Mouse (Mus musculus) gastrocnemius, postnatal 25 days (tissue): Measurements from ENCODE around the gene Adgrv1. TPM values are rescaled to one million over a fixed set of nuclear protein-coding genes. Genes with fewer than 3 reads are reported as not detected.
"Not testable (repeated sequence)": the region's sequence is repeated elsewhere in the genome, so short reads cannot be mapped to it uniquely, and the experiment has no call there.

Experiments used
- DNase-seq: peaks from one replicate; pipeline ENCODE4 v3.0.0; 2022
- total RNA-seq, 2 experiments: library from RNA; stranded (reverse); gene quantifications; 1 replicate in 1 of 2; 2 replicates in 1 of 2; pipeline ENCODE4 v1.2.3; 2021

The Adgrv1 gene
- total RNA-seq, 2 experiments from 2014 or later, result 0.19 TPM; not detected in 1

DNA sequence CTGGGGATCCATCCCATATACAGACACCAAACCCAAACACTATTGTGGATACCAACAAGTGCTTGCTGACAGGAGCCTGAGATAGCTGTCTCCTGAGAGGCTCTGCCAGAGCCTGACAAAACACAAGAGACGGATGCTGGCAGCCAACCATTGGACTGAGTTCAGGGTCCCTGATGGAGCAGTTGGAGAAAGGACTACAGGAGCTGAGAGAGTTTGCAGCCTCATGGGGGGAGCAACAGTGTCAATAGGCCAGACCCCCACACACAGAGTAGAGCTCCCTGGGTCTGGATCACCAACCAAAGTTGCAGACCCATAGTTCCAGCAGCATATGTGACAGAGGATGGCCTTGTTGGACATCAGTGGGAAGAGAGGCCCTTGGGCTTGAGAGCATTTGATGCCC, 5.1 kb downstream of the Adgrv1 start:
- not testable (repeated sequence) for DNase-seq

GRCm38 (mm10) chr13:81610349-81610748, 22.6 kb downstream of the Adgrv1 start:
- no peak for DNase-seq

GRCm38 (mm10) chr13:81606991-81607390, 26.0 kb downstream of the Adgrv1 start:
- DNase-seq, result no peak

DNA sequence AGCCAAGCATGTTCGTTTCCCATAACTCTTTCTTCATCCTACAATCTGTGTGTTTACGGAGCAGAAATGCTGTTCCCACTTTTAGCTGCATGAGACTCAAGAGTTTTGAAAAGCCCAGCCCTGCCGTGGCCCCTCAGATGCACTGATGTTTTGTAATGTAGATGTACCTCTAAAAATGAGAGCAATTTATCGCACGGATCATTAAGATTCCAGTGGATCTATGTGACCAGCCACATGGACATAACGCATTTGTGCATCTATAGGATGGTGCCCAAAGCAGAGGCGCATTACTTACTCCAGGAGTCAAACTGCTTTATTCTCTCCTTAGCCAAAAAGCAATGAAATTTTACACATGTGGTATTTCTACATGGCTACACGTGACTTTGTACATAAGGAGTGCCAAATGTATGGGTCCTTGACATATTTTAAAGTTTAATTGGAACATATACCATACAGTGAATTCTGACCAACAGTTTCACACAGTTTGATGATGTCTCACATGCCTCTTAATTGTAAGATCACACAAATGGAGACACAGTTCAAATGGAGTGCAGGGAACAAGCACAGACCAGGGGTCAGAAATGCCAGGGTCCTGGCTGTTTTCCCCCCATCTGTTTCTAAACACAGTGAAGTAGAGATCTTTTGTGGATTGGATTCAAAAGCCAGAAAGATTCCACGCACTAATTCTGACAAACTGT, 35.9 kb downstream of the Adgrv1 start:
- no peak for DNase-seq

- DNase-seq, result no peak
These were observed 54.3 kb downstream of the Adgrv1 start for GRCm38 (mm10) chr13:81578692-81579091.

- no peak for DNase-seq
These were observed 62.6 kb downstream of the Adgrv1 start for GRCm38 (mm10) chr13:81570241-81570821.

- DNase-seq, result no peak
These were observed 82.9 kb downstream of the Adgrv1 start for GRCm38 (mm10) chr13:81550024-81550423.

- no peak for DNase-seq
These were observed 98.0 kb downstream of the Adgrv1 start for GRCm38 (mm10) chr13:81534916-81535315.

DNA sequence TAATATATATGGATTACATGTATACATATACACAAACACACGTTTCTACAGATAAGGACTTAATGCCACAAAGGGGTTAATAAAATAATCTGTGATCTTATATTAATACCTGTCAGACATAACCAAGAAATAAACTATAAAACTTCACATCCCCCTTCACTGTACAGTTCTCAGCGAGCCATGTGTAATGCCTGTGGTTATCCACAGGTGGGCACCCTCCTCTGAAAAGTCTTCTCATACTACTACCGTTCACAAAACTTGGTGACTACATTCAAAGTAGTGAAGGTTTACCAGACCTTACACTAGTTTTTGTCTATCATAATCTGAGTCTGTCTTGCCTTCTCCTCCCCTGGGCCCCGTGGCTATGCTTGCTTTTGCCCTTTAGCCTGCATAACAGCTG, 106.3 kb downstream of the Adgrv1 start:
- no peak for DNase-seq

DNA sequence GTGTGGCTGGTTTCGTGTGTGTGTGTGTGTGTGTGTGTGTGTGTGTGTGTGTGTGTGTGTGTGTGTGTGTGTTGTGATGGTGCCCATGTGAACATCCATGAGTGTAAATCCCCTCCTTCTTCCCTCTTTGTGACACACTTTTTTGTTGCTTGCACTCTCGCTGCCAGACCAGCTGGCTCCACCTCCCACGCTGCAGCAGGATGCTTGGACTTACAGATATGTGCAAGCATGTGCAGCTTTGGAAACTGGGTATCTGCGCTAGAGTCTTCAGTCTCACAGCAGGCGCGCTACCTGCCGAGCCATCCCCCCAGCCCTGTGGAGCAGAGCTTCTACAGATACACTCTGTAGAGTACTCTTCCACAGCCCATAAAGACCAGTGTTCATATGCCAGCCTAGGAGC, 122.8 kb downstream of the Adgrv1 start:
- no peak for DNase-seq

DNA sequence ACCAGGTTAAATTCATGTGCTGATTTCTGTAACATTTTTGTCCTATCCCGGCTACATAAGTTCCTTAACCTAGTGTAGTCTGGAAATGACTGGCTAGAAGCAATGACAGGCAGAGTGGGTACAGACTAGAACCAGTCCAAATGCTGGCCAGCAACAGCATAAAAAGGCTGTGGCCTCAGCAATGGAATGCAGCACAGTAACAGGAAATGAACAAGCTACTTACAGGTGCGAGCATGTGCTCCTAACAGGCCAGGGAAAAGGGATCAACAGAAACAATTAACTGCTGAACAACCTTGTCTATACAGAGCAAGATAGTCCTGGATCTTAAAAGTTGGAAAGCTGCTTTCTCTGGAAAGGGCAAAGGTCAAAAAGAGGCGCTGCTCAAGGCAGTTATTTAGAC, 135.9 kb downstream of the Adgrv1 start:
- DNase-seq, result no peak

DNA sequence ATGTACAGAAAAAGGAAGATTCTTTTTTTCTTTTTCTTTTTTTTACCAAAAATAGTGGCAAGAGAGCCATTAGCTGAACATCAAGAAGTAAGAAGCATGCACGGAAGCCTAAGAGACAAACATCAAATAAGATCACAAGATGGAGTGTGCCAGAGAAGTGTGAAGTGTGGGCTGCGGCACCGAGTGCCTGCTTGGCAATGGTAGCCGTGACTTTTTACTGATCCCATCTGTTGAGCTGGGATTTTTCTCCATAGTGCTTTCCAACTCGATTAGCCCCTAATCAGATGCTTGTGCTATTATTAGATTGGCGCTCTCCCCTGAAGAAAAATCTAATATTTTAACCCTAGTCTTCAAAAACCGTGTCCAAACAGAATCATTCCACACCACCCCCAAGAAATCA, 141.0 kb downstream of the Adgrv1 start:
- DNase-seq, result no peak

GRCm38 (mm10) chr13:81486980-81487379, 146.0 kb downstream of the Adgrv1 start:
- DNase-seq, result no peak

DNA sequence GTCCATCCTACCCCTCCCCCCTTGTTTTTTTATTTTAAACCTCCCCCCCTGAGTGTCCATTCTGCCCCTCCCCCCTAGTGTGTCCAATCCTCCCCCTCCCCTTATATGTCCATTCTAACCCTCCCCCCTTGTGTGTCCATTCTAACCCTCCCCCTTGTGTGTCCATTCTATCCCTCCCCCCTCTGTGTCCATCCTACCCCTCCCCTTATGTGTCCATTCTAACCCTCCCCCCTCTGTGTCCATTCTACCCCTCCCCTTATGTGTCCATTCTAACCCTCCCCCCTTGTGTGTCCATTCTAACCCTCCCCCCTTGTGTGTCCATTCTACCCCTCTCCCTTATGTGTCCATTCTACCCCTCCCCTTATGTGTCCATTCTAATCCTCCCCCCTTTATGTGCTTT, 159.2 kb downstream of the Adgrv1 start:
- DNase-seq, result no peak

GRCm38 (mm10) chr13:81466661-81467060, 166.3 kb downstream of the Adgrv1 start:
- no peak for DNase-seq

- no peak for DNase-seq
These were observed 167.2 kb downstream of the Adgrv1 start for GRCm38 (mm10) chr13:81465794-81466193.

GRCm38 (mm10) chr13:81449630-81450029, 183.3 kb downstream of the Adgrv1 start:
- DNase-seq, result no peak

DNA sequence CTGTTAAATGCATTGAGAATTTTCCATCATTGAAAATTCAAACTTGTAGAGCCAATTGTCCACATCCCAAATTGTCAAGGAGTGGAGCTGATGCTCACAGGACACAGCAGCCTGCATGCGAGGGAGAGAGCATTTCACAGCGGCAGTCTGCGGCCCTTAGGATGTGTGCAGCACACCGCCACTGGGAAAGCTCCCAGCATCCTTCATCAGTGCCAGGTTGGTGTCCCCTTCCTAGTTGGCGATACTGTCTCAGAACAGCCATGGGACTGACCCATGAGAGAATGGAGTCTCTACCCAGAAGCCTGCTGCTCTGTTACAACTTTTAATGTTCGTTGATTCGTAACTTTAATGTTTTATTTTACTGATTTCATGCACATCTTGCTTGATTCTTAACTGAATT, 183.8 kb downstream of the Adgrv1 start:
- DNase-seq, result no peak

DNA sequence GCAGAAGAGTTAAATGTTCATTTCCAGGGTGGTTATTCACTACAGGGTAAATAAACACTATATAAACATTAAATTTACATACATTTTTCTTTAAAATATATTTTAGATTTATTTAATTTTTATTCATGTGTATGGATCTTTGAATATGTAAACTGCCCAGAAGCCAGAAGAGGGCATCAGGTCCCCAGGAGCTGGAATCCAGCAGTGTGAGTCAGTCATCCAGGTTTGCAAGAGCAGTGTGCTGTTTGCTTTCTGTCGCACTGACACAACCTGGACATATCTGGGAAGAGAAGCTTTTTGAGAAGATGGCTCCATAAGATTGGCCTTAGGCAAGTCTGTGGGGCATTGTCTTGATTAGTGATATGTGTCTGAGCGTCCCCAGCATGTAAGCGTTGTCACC, 191.5 kb downstream of the Adgrv1 start:
- DNase-seq, result no peak

- peak; percentile 11 for DNase-seq
These were observed 193.4 kb downstream of the Adgrv1 start for GRCm38 (mm10) chr13:81439390-81440025.

DNA sequence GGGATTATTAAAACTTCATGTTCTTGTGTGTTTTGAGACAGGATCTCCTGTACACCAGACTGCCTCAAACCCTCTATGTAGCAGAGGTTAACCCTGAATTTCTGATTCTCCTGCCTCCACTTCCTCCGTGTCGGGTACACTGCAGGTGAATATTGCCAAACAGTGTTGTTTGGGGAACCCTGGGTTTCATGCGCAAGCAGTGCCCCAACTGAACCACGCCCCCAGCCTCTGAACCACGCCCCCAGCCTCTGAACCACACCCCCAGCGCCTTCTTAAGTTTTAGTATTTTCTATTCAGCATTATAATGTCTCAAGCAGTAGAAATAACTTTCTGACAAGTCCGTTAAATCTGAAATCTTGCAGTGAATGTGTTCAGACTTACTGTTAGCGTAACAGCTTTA, 195.9 kb downstream of the Adgrv1 start:
- DNase-seq, result no peak

GRCm38 (mm10) chr13:81426896-81427755, 205.8 kb downstream of the Adgrv1 start:
- no peak for DNase-seq

DNA sequence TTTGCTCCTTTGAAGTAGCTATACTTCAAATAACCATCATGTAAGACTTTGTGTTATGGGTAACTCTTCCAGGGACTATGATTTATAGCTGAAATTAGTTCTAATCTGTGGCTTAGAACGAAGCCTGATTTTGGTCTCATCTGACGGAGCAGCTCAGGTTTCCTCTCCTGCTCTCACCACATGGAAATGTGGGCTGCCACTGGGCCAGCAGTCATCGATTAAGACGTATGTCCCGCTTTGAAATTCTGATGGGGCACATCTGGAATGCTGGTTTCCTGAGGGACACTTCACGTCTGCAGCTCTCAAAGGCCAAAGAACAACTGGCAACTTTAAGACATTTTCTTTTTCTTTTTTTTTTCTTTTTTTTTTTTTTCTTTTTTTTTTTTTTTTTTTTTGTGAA, 207.8 kb downstream of the Adgrv1 start:
- DNase-seq, result no peak
